Mouse (Mus musculus) adipocyte (in vitro differentiated cells): Measurements from ENCODE around the gene Fancd2os.

ENCODE experiments used
- DNase-seq: peaks from one replicate; pipeline ENCODE4 v3.0.0-alpha.2; 2016; ENCODE audit warnings: low spot score

The Fancd2os gene

DNA sequence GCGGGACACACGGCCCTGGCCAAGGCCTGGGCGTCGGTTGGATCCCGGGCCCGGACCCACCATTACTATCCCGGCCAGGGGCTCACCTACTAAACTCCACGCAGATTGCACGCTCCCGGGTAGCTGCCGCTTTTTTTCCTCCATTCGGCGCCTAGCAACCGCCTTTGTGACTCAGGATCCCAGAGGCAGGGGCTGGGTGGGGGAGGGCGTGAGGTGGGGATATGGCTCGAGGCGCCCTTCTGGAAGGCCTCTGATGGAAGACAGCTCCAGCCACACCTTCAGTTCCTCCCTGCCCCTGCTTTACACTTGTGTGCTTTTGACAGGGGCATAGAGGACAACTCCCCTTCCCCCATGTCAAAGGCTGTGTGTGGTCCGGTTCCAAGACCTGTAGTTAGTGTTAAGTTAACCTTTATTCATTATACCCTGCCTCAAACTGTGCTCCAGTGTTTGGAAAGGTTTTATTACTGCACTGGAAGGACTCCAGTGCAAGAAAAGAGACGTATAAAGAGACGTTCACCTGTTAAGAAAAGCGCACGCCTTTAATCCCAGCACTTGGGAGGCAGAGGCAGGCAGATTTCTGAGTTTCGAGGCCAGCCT is at the start of gene Fancd2os:
Fancd2os (minus strand) TSS at position 173 of the 597 bp plus-strand sequence.
- no peak for DNase-seq

DNA sequence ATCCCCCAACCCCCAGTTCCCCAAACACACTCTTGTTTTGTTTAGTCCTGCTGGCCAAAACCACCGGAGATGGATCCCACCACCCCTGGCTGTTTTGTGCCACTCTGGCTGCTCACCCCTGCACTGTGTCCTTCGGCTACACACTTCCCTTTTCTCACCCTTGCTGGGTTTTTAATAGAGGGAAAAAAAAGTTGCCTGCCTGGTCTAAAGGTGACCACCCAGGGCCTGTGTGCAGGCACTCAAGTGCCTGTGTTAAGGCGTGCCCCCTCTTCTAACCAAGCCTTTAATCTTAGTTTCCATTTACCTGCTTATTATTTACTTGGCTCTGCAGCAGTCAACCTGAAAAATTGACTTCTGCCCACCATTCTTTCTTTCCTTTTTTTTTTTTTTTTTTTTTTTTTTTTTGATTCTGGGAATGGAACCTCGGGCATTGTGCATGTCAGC is 49.7 kb upstream of the Fancd2os start:
- DNase-seq: no peak

DNA sequence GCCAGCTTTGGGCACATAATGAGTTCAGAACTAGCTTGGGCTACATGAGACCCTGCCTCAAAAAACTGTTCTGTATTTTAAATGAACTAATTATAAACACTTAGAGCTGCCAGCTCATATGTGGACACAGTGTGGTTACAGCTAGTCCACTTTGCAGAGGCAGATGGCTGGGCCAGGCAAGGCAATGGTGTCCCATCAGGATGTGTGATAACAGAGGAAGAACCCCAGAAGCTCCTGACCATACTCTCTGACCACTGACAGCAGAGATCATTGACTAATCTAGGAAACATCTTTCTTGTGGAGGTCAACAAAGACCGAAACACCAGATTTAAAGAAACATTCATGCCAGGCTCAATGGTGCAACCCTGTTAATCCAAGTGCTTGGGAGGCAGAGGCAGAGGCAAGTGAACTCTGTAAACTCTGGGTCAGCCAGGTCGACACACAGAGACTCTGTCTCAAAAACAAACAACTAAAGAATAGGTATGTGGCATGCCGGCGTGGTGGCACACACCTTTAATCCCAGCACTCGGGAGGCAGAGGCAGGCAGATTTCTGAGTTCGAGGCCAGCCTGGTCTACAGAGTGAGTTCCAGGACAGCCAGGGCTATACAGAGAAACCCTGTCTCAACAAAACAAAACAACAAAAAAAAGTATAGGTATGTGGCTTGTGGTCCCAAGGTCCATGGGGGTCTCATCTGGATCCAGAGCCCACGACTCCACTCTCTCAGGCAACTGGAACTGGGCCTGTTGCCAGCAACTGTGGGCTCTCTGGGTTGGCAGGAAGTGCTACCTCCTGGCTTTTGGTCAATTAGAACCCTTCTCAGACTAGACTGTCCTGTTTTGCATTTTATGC is 49.1 kb upstream of the Fancd2os start:
- no peak for DNase-seq

DNA sequence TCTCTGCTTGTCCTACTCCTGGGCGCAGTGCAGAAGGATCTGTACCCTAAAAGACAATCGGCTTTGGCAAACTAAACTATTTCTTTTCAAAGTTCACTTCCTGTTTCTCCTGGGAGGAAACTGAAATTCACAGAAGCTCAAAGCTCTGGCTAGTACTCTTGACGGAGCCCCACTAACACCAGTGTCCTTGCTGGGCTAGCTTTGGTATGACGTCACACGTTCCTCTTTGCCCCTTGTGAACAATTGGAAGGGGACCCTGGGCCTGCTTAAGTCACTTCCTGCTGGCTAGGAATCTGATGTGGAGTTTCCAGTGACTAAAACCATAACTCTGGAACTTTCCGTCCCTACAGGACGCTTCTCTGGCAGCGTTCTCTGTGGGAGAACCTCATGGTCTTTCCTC is 44.3 kb upstream of the Fancd2os start:
- peak; percentile 55 for DNase-seq

DNA sequence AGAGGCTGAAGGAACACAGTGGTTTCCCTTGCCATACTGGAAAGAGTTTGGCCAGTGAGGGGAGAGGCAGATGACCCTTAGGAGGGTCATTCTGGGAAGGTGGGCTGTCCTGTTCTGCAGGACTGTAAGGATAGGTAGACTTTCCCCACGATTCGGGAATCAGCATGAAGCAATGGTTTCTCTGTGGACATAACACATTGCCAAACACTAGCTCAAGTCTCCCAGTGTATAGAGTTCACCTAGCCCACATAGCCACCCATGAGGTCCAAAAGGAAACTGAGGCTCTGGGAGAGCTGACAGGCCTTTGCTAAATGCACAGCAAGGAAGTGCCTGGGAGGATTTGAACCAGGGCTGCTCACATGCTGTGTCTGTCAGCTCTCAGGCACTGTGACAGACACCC is 43.5 kb upstream of the Fancd2os start:
- DNase-seq: peak; percentile 40

DNA sequence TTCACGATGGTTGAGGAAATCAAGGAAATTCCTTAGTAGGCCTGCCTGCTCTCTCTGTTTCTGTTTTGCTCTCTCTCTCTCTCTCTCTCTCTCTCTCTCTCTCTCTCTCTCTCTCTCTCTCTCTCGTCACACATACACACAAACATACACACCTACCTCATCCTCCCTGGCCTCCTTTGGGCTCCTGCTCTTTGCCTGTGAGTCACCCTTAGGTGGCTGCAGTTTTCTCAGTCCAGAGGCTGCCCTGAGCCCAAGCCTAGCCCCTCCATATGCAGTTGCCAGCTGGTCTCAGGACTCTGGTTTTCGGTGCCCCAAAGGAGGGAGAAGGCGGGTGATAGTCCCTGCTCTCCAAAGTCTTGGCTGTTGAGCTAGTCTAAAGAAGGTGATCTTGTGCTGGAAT is 42.5 kb upstream of the Fancd2os start:
- no peak for DNase-seq

DNA sequence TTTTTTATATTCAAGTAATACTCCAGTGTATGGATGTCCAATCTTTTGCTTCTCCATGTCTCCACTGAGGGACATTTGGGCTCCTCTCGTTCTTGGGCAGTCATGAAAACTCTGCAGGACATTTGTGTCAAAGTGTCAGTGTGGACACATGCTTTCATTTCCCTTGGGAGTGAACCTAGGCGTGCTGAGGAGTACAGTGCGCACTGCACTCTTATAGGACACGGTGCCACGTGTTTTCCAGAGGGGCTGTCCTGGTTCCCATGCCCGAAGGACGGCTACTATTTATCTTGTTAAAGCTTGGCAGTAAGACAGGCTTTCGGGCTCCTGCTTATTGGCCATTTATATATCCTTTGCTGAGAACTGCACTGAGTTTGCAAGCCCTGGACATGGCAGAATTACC is 42.1 kb upstream of the Fancd2os start:
- no peak for DNase-seq

DNA sequence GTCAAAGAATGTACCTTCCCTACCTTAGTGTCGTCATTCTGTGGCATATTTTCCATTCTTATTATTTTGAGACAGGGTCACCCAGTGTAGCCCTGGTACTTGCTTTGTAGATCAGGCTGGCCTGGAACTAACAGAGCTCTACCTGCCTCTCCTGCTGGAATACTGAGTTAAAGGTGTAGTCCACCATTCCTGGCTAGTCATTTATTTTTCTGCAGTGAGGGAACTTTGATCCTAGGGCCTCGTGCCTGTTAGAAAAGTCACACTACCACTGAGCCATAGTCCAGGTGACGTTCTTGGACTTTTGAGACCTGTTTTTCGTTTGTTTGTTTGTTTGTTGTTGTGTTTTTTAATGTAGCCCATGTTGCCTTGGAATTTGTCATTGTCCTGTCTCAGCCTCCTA is 38.7 kb upstream of the Fancd2os start:
- no peak for DNase-seq

DNA sequence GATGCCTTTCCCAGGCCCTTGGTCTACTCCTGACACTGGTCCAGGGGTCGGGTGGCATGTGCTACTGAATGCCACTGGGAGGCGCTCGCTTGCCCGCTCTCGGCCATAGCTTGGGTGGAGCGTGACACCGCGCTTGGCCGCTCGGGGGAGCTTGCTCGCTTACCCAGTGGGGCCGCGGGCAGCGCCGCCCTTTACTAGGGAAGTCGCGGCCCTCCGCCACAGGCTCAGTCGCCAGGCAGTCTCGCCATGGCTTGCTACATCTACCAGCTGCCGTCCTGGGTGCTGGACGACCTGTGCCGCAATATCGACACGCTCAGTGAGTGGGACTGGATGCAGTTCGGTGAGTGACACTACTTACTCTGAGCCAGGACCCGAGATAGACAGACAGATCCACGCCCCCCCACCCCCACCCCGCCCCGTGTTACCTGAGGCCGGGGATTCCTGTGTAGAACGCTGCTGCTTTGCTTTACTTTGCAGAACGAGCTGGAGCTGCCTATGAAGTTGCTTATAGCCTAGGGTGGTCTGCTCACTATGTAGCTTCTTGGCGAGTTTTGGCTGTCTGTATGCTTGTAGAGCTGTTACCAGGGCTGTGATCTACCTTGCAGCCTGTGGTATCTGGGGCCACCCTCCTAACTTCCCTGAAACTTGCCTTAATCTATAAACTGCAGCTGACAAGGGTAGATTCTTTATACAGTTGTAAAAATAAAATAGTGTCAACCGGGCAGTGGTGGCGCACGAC is 38.0 kb upstream of the Fancd2os start, which contains the start of gene Irak2:
Irak2 (plus strand) TSS at position 166 of the 739 bp plus-strand sequence.
- DNase-seq: peak; percentile 97

DNA sequence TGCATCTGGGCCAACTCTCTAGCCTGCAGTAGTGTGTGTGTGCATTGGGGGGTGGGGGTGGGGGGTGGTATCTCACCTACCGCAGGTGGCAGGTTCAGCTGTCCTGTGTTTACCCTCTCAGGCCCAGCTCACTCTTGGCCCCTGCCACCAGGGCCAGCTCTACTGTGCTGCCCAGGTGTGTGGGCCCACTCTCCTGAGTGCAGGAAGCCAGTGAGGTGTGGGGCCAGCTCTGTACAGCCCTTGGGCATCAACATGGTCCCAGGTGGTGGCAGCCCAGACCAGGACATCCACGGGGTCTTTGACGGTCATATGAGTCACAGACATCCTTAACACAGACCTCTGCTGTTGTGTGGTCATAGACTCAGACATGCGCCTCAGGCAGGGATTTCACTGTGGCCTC is 32.3 kb upstream of the Fancd2os start:
- no peak for DNase-seq

DNA sequence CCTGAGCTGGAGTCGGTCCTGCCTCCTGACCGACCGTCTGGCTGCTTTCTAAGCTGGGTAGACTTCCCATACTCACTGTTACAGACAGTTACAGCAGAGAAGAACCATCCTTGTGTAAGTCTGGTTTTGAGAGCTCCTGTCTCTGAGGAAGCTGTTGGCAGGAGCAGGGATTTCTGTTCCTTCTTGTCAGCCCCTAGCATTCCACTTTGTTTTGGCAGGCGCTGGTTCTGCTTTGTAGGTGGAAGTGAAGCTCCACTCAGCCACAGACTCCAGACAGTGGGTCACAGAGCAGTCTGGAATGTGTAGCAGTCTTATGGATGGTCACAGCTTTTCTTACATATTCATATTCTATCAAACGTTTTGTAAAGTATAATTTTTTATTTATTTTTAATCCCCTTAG is 29.8 kb upstream of the Fancd2os start:
- DNase-seq: no peak

DNA sequence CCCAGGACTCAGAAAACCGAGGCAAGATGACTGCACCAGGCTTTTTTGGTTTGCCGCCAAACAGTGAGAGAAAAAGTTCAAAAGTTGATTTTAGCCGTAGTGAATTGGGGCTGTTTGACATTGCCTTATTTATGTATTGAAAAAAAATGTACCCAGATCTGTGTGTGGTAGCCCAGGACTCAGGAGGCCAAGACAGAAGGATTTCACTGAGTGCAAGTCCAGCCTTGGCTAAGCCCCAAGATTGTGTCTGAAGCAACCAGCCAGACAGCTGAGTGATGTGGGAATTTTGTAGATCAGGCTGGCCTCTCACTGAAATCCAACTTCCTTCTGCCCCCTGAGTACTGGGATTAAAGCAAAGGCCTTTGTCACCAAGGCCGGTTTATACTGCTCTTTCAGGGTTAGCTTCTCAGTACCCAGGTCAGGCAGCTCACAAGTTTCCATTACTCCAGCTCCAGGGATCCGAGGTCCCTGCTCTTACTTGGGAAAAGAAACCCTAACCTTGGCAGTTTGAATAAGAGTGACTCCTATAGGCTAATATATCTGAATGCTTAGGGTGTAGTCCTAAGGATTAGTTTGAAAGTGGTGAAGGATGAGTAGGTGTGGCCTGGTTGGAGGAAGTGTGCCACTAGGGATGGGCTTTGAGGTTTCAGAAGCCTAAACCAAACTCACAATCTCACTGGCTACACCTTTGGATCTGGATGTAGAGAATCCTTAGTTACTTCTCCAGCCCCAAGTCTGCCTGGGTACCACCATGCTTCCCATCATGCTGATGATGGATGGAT is 24.7 kb upstream of the Fancd2os start:
- peak; percentile 85 for DNase-seq

DNA sequence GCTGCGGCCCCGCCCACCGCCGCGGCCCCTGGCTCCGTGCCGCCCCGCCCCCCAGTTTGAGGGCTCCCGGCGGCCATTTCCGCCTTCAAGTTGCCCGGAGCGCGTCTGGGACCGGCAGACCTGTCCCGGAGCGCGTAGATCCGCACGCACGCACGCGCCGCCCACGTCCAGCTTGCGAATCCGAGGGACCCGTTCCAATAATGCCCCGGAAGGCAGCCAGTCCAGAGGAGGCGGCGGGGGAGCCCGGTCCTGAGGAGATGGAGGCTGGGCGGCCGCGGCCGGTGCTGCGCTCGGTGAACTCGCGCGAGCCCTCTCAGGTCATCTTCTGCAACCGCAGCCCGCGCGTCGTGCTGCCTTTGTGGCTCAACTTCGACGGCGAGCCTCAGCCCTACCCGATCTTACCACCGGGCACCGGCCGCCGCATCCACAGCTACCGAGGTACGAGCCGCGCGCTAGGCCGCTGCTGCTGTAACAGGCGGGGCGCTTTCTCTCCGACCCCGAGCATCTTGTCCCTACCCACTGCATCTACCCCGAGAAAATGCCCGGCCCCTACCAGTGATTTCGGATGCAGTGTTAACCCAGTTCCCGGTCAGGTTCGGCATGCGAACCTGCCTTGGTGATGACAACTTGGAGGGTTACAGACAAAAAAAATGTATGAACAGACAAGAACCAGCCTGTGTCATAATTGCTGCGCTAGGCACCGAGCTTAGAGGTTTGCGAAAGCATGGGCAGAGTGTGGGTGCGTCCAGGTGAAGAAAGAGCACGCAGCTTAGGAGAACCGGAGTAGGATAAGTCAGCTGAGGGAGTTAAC is 23.6 kb upstream of the Fancd2os start, which contains the start of gene Vhl:
Vhl (plus strand) TSS at position 19 of the 811 bp plus-strand sequence.
- DNase-seq: peak; percentile 90

DNA sequence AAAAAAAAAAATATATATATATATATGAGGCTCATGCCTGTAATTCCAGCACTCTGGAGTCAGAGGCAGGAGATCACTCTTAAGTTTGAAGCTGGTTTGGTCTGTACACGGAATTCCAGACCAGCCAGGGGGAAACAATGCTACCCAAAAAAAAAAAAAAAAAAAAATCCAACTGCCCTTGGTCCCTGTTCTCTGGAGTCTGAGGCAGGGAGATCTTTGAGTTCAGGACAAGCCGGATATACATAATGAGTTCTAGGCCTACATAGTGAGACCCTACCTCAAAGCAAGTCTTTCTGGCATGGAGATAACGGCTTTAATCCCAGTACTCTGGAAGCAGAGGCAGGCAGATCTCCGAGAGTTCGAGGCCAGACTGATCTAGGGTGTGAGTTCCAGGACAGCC is 22.9 kb upstream of the Fancd2os start:
- DNase-seq: no peak

DNA sequence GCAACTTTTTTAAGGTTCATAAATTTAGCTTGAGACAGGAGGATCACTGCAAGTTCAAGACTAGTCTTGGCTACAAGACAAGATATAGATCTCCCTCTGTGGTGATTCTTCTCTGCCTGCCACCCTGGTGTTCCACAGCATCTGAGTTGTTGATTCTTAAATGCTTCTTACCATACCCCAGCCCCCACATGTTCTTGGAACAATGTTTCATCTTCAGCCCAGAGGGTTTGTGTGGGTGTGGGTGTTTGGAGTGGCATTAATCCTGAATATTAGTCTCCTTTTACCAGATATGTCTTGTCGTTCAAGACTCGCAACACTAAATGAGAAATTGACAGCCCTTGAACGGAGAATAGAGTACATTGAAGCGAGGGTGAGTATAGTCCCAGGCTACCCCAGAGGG is 15.0 kb upstream of the Fancd2os start:
- DNase-seq: no peak

DNA sequence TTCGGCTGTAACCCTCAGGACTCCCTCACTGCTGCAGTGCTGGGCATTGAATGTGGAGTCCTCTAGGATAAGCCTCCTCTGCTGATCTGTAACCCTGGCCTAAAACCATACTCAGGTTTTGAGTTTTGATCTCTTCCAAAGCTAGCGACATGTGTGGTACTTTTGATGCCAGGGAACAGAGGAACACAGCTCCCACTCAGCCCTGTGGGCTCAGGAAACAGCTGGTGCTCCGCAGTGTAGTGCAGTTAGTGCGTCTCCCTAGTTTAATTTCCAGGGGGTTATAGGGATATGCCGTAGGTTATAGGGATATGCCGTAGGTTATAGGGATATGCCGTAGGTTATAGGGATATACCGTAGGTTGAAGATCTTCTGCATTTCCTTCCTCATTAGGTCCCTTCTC is 14.5 kb upstream of the Fancd2os start:
- DNase-seq: no peak

DNA sequence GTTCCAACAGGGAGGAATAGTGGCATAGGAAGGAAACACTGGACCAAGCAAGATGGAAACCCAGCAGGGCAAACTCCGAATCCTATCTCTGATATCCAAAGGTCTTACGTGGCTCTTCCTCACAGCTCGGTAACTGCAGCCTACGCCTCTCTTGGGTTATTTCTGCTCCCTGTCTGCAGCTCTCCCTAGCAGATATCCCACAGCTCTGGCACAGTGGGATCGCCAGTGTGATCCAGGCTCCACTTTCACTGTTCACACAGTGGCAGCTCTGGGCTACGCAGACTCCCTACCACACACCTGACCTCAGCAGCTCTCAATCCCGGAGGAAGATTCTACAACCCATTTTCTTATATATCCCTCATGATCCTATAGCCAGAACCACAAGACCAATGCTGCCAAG is 13.6 kb upstream of the Fancd2os start:
- no peak for DNase-seq

DNA sequence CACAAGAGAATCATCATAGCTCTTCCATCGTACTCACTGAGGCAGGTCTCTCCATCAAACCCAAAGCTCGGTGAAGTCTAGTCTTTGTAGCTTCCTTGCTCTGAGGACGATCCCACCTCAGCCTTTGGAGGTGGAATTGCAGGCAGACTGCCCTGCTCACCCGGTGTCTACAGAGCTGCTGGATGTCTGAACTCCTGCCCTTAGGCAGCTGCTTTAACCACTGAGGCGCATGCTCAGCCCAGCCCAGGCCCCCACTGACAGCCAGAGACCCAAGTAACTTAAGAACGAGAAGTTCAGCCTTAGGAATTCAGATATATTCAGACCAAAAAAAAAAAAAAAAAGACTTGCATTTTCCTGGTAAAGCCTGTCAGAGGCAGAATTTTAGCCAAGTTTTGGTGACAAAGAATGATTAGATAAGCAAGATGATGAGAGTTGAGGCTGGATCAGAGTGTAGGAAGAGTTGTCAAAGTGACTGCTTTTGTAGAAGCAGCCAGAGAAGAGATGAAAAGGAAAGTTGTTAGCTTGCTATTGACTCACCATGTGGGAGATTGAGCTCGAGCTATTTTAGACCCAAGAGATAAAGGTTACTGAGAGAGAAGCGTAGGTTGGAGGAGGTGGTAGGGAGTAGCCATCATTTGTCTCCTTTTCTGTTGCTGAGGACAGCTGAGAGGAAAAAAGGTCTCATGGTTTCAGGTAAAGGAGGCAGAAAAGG is 11.9 kb upstream of the Fancd2os start:
- no peak for DNase-seq

DNA sequence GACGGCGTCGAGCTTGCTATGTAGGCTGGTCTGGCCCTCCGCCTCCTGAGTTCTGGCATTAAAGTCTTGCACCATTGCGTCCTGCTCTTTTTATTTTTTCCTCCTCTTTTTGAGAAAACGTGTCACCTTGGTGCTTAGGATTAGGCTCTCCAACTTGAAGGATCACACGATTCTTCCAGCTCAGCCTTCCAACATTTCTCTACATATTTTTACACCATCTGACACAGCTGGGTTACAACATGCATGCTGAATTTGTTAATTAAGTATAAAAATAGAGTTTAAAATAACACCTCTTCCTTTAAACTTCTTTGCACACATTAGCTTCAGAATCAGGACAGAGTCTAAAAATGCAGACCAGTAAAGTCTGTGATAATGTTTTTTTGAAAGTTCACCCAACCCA is 8.8 kb upstream of the Fancd2os start:
- DNase-seq: no peak

DNA sequence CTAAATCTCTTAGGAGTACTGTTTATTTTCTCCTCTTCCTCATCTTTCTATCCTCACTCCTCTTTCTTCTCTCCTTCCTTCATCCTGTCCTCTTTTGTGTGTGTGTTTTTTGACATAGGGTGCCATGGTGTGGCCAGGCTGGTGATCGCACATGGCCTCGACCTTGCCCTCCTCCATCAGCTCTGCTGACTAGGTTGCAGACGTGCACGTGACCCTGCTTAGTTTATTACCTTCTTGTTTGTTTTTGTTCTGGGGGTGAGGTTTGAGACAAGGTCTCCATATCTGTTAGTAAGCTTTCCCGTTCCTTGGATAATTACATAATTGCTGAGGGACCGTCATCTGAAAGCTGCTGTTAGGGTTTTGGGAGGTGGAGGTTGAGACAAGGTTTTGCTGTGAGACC is 8.4 kb upstream of the Fancd2os start:
- DNase-seq: no peak

DNA sequence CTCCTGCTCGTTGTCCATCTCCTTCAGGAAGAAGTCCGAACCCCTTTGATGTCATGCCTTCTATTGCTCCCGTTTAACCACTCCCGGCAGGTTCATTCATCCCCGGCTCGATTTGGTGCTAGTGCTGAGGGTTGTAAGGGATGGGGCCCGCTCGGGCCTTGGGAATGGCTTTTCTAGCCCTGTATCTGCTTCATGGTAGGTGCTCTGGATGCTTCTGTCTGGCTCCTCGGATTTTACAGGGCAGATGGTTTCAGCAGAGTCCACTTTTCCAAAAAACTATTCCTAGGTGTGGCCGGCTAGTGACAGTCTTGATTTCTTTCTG is 4.7 kb upstream of the Fancd2os start:
- peak; percentile 68 for DNase-seq
